Mouse (Mus musculus): Measurements from ENCODE around the gene Ccdc114. TPM values are rescaled to one million over a fixed set of nuclear protein-coding genes. Genes with fewer than 3 reads are reported as not detected.
"Not testable (repeated sequence)": the region's sequence is repeated elsewhere in the genome, so short reads cannot be mapped to it uniquely, and the experiment has no call there.

The Ccdc114 gene
- polyA plus RNA-seq, 1 experiment from 2014 or later, result 2.7 TPM

DNA sequence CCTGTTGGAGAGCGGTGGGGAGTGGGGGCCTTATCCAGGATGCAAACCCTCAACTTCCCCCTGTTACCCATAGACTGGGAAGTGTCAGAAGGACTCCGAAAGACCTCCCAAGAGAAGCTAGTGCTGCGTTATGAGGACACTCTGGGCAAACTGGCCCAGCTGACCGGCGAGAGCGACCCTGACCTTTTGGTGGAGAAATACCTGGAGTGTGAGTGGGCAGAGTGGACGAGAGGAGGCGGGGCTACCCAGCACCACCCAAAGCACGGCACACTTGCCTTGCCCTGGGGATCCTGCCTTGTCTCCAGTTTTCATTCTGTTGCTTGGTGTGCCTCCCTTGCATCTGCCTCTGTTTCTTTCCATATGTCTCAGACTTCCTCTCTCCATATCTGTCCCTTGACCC lies 18.1 kb downstream of the Ccdc114 start:
- WGBS, result 90% methylated on average over 9 of the region's 9 CpGs
- no peaks in the 10 kb centered on the region for H3K36me3 ChIP-seq (ENCODE audit: control insufficient read depth, insufficient read depth, low read length)
- ATAC-seq, result no peak
- no peaks in the 10 kb centered on the region for H3K4me1 ChIP-seq (ENCODE audit: control insufficient read depth, insufficient read depth, low read length)
- H3K9ac ChIP-seq (ENCODE audit: low read length), result no peak overlapping the region
- no peaks in the 10 kb centered on the region for H3K27me3 ChIP-seq (replicated peaks; ENCODE audit: control insufficient read depth, insufficient read depth, low read length)
- no peak overlapping the region for H3K27ac ChIP-seq (ENCODE audit: low read depth, low read length)
- H3K4me2 ChIP-seq (ENCODE audit: low read length), result no peak overlapping the region
- no peak overlapping the region for H3K4me3 ChIP-seq (ENCODE audit: low read depth, low read length)
- no peak for DNase-seq (ENCODE audit: low spot score)
- no peaks in the 10 kb centered on the region for H3K9me3 ChIP-seq (replicated peaks; ENCODE audit: control insufficient read depth, low read length)

GRCm38 (mm10) chr7:45943280-45943679 lies 19.4 kb downstream of the Ccdc114 start:
- DNase-seq (ENCODE audit: low spot score); ATAC-seq; H3K4me3 ChIP-seq (ENCODE audit: low read depth, low read length); H3K27me3 ChIP-seq (replicated peaks; ENCODE audit: control insufficient read depth, insufficient read depth, low read length); H3K4me1 ChIP-seq (ENCODE audit: control insufficient read depth, insufficient read depth, low read length); H3K9me3 ChIP-seq (replicated peaks; ENCODE audit: control insufficient read depth, low read length); H3K4me2 ChIP-seq (ENCODE audit: low read length); H3K27ac ChIP-seq (ENCODE audit: low read depth, low read length); H3K9ac ChIP-seq (ENCODE audit: low read length); H3K36me3 ChIP-seq (ENCODE audit: control insufficient read depth, insufficient read depth, low read length): not testable (repeated sequence)
- no CpG with 5 or more reads among the region's 1 CpGs for WGBS

- H3K9ac ChIP-seq (ENCODE audit: low read length), result no peak overlapping the region
- no peaks in the 10 kb centered on the region for H3K27me3 ChIP-seq (replicated peaks; ENCODE audit: control insufficient read depth, insufficient read depth, low read length)
- H3K4me3 ChIP-seq (ENCODE audit: low read depth, low read length), result no peak overlapping the region
- 72% methylated on average over 4 of the region's 4 CpGs for WGBS
- DNase-seq (ENCODE audit: low spot score), result no peak
- H3K36me3 ChIP-seq (ENCODE audit: control insufficient read depth, insufficient read depth, low read length), result no peaks in the 10 kb centered on the region
- H3K4me1 ChIP-seq (ENCODE audit: control insufficient read depth, insufficient read depth, low read length), result no peaks in the 10 kb centered on the region
- no peak overlapping the region for H3K4me2 ChIP-seq (ENCODE audit: low read length)
- no peak for ATAC-seq
- no peak overlapping the region for H3K27ac ChIP-seq (ENCODE audit: low read depth, low read length)
- no peaks in the 10 kb centered on the region for H3K9me3 ChIP-seq (replicated peaks; ENCODE audit: control insufficient read depth, low read length)
Observed at GRCm38 (mm10) chr7:45949061-45949460, 25.2 kb downstream of the Ccdc114 start.

DNA sequence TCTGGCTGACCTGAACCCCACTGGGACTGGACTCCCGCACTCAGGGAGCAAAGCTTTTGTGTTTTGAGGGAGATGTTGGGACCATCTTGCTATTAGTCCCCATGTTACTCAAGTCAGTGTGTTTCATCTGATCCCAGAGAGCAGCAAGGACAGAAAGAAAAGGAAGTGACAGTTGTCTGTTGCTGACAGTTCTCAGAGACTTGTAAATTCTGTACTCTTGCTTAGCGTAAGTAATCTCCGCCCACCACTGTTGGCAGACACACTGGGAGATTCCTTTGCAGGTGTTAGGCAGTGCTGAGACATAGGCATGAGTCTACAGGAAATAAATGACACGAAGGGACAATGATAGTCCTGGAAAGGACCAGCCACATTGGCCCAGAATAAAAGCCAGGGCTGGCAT lies 32.7 kb downstream of the Ccdc114 start:
- no peak overlapping the region for H3K4me3 ChIP-seq (ENCODE audit: low read depth, low read length)
- H3K36me3 ChIP-seq (ENCODE audit: control insufficient read depth, insufficient read depth, low read length), result no peaks in the 10 kb centered on the region
- no peaks in the 10 kb centered on the region for H3K27me3 ChIP-seq (replicated peaks; ENCODE audit: control insufficient read depth, insufficient read depth, low read length)
- no peaks in the 10 kb centered on the region for H3K4me1 ChIP-seq (ENCODE audit: control insufficient read depth, insufficient read depth, low read length)
- ATAC-seq (no peak), DNase-seq (ENCODE audit: low spot score) (no peak)
- no peak overlapping the region for H3K9ac ChIP-seq (ENCODE audit: low read length)
- H3K9me3 ChIP-seq (replicated peaks; ENCODE audit: control insufficient read depth, low read length), result no peaks in the 10 kb centered on the region
- WGBS, result 77% methylated on average over 4 of the region's 4 CpGs
- no peak overlapping the region for H3K27ac ChIP-seq (ENCODE audit: low read depth, low read length)
- H3K4me2 ChIP-seq (ENCODE audit: low read length), result no peak overlapping the region

DNA sequence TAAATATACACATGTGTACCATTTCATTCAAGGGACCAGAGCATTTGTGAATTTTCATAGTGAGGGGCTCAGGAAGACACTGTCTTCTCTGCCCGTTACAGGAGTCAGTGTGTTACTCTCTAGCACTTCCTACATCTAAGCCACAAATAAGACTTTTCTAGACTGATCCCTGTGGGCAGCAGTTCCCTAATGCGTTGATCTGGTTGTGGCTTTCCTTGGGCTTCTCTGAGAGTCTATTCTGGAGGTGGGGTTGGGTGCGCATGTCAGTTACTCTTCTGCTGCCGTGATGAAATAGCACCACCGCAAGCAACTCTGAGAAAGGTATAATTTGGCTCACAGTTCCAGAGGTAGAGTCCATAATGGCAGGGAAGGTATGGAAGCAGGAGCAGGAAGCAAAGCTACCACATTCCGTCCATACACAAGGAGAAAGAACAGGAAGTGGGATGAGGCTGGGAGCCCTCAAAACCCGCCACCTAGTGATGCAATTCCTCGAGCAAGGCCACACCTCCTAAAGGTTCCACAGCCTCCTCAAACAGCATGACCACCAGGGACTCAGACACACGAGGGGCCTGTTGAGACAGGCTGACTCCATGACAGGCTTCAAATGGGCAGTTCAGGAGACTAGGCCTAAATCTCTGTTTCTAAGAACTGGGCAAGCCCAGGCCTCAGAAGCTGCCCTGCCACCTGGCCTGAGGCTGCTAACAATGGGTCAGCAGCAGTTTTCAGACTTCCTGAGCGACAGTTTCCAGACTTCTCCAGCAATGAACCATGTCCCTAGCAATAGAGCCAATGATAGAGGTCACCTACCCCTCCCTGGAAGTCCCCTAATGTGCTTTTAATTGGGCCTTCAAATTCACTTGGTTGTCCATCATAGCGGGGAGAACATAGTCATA lies 48.2 kb downstream of the Ccdc114 start:
- Histone ChIP-seq H3K9ac (ENCODE audit: low read length) (no peak overlapping the region), H3K27ac (ENCODE audit: low read depth, low read length) (no peak overlapping the region), H3K9me3 (replicated peaks; ENCODE audit: control insufficient read depth, low read length) (no peaks in the 10 kb centered on the region), H3K4me3 (ENCODE audit: low read depth, low read length) (no peak overlapping the region), H3K27me3 (replicated peaks; ENCODE audit: control insufficient read depth, insufficient read depth, low read length) (no peaks in the 10 kb centered on the region), H3K4me2 (ENCODE audit: low read length) (no peak overlapping the region), H3K4me1 (ENCODE audit: control insufficient read depth, insufficient read depth, low read length) (no peaks in the 10 kb centered on the region), H3K36me3 (ENCODE audit: control insufficient read depth, insufficient read depth, low read length) (no peaks in the 10 kb centered on the region)
- ATAC-seq (no peak), DNase-seq (ENCODE audit: low spot score) (no peak)
- 83% methylated on average over 11 of the region's 11 CpGs for WGBS

- Histone ChIP-seq H3K36me3 (ENCODE audit: control insufficient read depth, insufficient read depth, low read length) (no peaks in the 10 kb centered on the region), H3K9ac (ENCODE audit: low read length) (no peak overlapping the region), H3K9me3 (replicated peaks; ENCODE audit: control insufficient read depth, low read length) (no peaks in the 10 kb centered on the region), H3K4me3 (ENCODE audit: low read depth, low read length) (no peak overlapping the region), H3K4me1 (ENCODE audit: control insufficient read depth, insufficient read depth, low read length) (no peaks in the 10 kb centered on the region), H3K27me3 (replicated peaks; ENCODE audit: control insufficient read depth, insufficient read depth, low read length) (no peaks in the 10 kb centered on the region), H3K27ac (ENCODE audit: low read depth, low read length) (no peak overlapping the region), H3K4me2 (ENCODE audit: low read length) (no peak overlapping the region)
- ATAC-seq (no peak), DNase-seq (ENCODE audit: low spot score) (peak; percentile 28)
- 77% methylated on average over 6 of the region's 6 CpGs for WGBS
Observed at GRCm38 (mm10) chr7:45973271-45973687, 49.4 kb downstream of the Ccdc114 start.

DNA sequence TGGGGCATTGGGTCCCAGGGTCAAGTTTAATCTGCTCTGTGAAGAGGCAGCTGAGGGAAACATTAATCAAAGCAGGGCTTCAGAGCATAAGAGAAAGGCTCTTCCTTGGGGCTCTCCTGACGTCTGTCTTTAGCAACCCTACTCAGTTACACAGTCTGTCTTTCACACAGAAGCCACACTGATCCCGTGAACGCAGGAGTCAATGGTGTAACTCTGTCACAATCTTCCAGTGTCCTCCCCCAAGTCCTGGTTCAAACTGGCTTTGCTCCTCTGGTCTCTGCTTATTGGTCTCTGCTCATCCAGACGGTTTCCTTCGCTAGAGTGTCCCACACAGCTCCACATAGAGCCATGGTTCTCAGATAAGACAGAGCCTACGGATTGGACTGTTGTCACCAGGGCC lies 50.2 kb downstream of the Ccdc114 start:
- no peaks in the 10 kb centered on the region for H3K4me1 ChIP-seq (ENCODE audit: control insufficient read depth, insufficient read depth, low read length)
- no peaks in the 10 kb centered on the region for H3K27me3 ChIP-seq (replicated peaks; ENCODE audit: control insufficient read depth, insufficient read depth, low read length)
- DNase-seq (ENCODE audit: low spot score), result no peak
- H3K9me3 ChIP-seq (replicated peaks; ENCODE audit: control insufficient read depth, low read length), result no peaks in the 10 kb centered on the region
- no peaks in the 10 kb centered on the region for H3K36me3 ChIP-seq (ENCODE audit: control insufficient read depth, insufficient read depth, low read length)
- H3K4me3 ChIP-seq (ENCODE audit: low read depth, low read length), result no peak overlapping the region
- H3K9ac ChIP-seq (ENCODE audit: low read length), result no peak overlapping the region
- ATAC-seq, result no peak
- no peak overlapping the region for H3K4me2 ChIP-seq (ENCODE audit: low read length)
- 77% methylated on average over 6 of the region's 6 CpGs for WGBS
- H3K27ac ChIP-seq (ENCODE audit: low read depth, low read length), result no peak overlapping the region

- Histone ChIP-seq H3K27me3 (replicated peaks; ENCODE audit: control insufficient read depth, insufficient read depth, low read length) (no peaks in the 10 kb centered on the region), H3K4me1 (ENCODE audit: control insufficient read depth, insufficient read depth, low read length) (no peaks in the 10 kb centered on the region), H3K9ac (ENCODE audit: low read length) (no peak overlapping the region), H3K4me2 (ENCODE audit: low read length) (no peak overlapping the region), H3K4me3 (ENCODE audit: low read depth, low read length) (no peak overlapping the region), H3K27ac (ENCODE audit: low read depth, low read length) (no peak overlapping the region), H3K36me3 (ENCODE audit: control insufficient read depth, insufficient read depth, low read length) (no peaks in the 10 kb centered on the region), H3K9me3 (replicated peaks; ENCODE audit: control insufficient read depth, low read length) (no peaks in the 10 kb centered on the region)
- DNase-seq (ENCODE audit: low spot score), result no peak
- 72% methylated on average over 6 of the region's 6 CpGs for WGBS
- ATAC-seq, result no peak
Observed at GRCm38 (mm10) chr7:45974512-45974911, 50.6 kb downstream of the Ccdc114 start.

DNA sequence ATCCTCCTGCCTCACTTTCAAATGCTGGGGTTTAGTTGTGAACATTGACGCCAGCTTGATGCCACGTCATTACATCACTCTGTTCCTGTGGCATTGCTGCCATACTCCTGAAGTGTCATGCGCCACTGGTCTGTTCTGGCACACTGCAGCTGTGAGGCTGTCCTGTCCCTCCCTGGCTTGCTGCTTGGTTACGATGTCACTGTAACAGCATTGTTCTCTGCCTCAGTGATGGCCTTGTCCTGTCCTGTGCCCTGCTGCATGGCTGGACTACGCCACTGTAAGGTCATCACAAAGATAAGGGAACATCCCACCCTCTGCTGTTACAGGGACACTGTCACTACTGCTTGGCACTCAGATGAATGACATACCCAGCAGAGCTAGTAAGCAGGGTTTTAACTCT lies 57.7 kb downstream of the Ccdc114 start:
- Histone ChIP-seq H3K27me3 (replicated peaks; ENCODE audit: control insufficient read depth, insufficient read depth, low read length) (no peaks in the 10 kb centered on the region), H3K4me2 (ENCODE audit: low read length) (no peak overlapping the region), H3K27ac (ENCODE audit: low read depth, low read length) (no peak overlapping the region), H3K4me3 (ENCODE audit: low read depth, low read length) (no peak overlapping the region), H3K4me1 (ENCODE audit: control insufficient read depth, insufficient read depth, low read length) (no peaks in the 10 kb centered on the region), H3K36me3 (ENCODE audit: control insufficient read depth, insufficient read depth, low read length) (no peaks in the 10 kb centered on the region), H3K9me3 (replicated peaks; ENCODE audit: control insufficient read depth, low read length) (no peaks in the 10 kb centered on the region), H3K9ac (ENCODE audit: low read length) (no peak overlapping the region)
- no peak for ATAC-seq
- WGBS, result 79% methylated on average over 5 of the region's 5 CpGs
- DNase-seq (ENCODE audit: low spot score), result no peak
